ENCODE assay signal across 14 mouse cellular contexts in the genomic region with DNA sequence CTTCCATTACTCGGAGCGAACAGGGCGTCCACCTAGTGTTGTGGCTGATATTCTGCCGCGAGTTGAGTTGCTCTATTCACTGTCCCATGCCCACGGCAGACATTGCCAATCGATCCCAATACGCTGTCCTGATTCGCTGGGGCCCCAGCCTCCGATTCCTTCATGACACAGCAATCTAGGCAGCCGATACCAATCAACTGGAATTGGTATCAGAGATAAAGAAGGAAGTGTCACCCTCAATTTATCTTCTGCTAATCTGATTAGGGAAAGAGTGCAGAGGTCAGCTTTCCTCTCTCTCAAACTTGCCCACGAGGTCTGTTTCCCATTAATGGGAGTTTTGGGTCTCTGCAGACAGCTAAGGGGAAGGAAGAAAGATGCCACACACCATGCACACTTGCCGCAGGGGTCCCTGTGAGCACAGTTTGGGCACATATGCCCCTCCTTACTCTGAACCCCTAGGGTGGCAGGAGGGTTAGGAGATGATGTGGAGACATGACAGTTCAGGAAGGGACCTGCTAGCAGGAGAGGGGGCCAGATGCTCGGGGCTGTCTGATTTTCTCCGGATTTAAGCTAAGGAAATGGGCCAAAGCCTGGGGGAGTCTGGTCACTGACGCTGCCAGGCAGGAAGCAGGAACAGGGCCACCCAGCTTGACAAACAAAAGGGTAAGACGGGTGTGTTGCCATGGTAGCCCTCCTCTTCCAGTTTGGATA.
A peak's percentile ranks its signal among the peaks of the same experiment; 100 is the strongest.
DNase-seq lines count a peak whose midpoint lies in the region; ATAC-seq lines count a peak whose summit lies in the region.
"Had no signal": no experiment of that assay in that cellular context is flagged by ENCODE, and none has a peak within 500 bp of the region (broad histone marks: within the 10 kb centered on the region; RNA-seq: fewer than 3 reads in every experiment).

No protein-coding gene starts in this region.

- peak overlapping the region; percentile 24 for H3K4me2 ChIP-seq in embryonic facial prominence, embryonic 13.5 days
- H3K4me2 ChIP-seq in midbrain, embryonic 13.5 days (replicated peaks) = no peak overlapping the region
- H3K4me2 ChIP-seq: neural tube, embryonic 13.5 days had no signal

- intact Hi-C loops in left cerebral cortex, postnatal 4 days (cut with DNase I) = no loop called here
- intact Hi-C loops in left cerebral cortex, postnatal 14 days (cut with DNase I) = no loop called here

- no peak overlapping the region for H3K4me3 ChIP-seq in embryonic facial prominence, embryonic 13.5 days
- H3K4me3 ChIP-seq in midbrain, embryonic 13.5 days (replicated peaks) = no peak overlapping the region
- H3K4me3 ChIP-seq: neural tube, embryonic 13.5 days had no signal

- peak; percentile 20 for DNase-seq in cerebellum, adult 11-12 months
- DNase-seq in cerebellum, postnatal 36 days = no peak
- peak; percentile 74 for DNase-seq in left cerebral cortex, postnatal 4 days
- DNase-seq in left cerebral cortex, postnatal 14 days (ENCODE audit: low spot score in 2 of 2) = no peak
- DNase-seq in thymus, postnatal 14 days = no peak
- DNase-seq in left cerebral cortex, adult 9 months (ENCODE audit: low spot score in 2 of 2) = no peak
- DNase-seq: adrenal gland, adult 8-10 months; heart, postnatal 4 days; kidney, adult 8-10 months; thymus, adult 2 months had no signal

- no peaks in the 10 kb centered on the region for H3K27me3 ChIP-seq in embryonic facial prominence, embryonic 13.5 days
- H3K27me3 ChIP-seq in midbrain, embryonic 13.5 days = 0 out of 2 replicates have a peak, but pooled peaks cover 2% of the 10 kb centered on the region

- no peaks in the 10 kb centered on the region for H3K36me3 ChIP-seq in embryonic facial prominence, embryonic 13.5 days
- no peaks in the 10 kb centered on the region for H3K36me3 ChIP-seq in midbrain, embryonic 13.5 days
- H3K36me3 ChIP-seq: neural tube, embryonic 13.5 days had no signal

- 24% methylated on average over 17 of the region's 17 CpGs for WGBS in embryonic facial prominence, embryonic 13.5 days
- 23% methylated on average over 17 of the region's 17 CpGs for WGBS in midbrain, embryonic 13.5 days

- peaks cover 24% of the 10 kb centered on the region for H3K4me1 ChIP-seq in embryonic facial prominence, embryonic 13.5 days
- H3K4me1 ChIP-seq in midbrain, embryonic 13.5 days (replicated peaks) = peaks cover 15% of the 10 kb centered on the region

- no peak for ATAC-seq in embryonic facial prominence, embryonic 13.5 days (ENCODE audit: insufficient number of reproducible peaks, insufficient read depth, low FRiP score, low TSS enrichment, low read depth)
- 0 out of 2 replicates have a peak, but pooled peaks have one; percentile 35 for ATAC-seq in midbrain, embryonic 13.5 days

- H3K9ac ChIP-seq in embryonic facial prominence, embryonic 13.5 days = no peak overlapping the region
- H3K9ac ChIP-seq in midbrain, embryonic 13.5 days (replicated peaks) = no peak overlapping the region
- H3K9ac ChIP-seq: liver, embryonic 14.5 days; neural tube, embryonic 13.5 days had no signal

- 0 out of 2 replicates have a peak overlapping the region, but pooled peaks have one; percentile 12 for H3K27ac ChIP-seq in embryonic facial prominence, embryonic 13.5 days
- no peak overlapping the region for H3K27ac ChIP-seq in midbrain, embryonic 13.5 days
- H3K27ac ChIP-seq: liver, embryonic 14.5 days; neural tube, embryonic 13.5 days had no signal

- H3K9me3 ChIP-seq in embryonic facial prominence, embryonic 13.5 days = no peaks in the 10 kb centered on the region
- H3K9me3 ChIP-seq in midbrain, embryonic 13.5 days = no peaks in the 10 kb centered on the region
- H3K9me3 ChIP-seq: neural tube, embryonic 13.5 days had no signal

Comparison
In these comparisons a context has a peak if more than half of its experiments do, and no peak if none do; other contexts are left out.
1. DNase-seq: peak in cerebellum, adult 11-12 months (single experiment) and left cerebral cortex, postnatal 4 days (single experiment); none in cerebellum, postnatal 36 days (0 of 2), left cerebral cortex, postnatal 14 days (0 of 2), thymus, postnatal 14 days (single experiment) and left cerebral cortex, adult 9 months (0 of 2).